Comparison of ENCODE assay signal across 11 mouse cellular contexts in genomic region chr8:128296728-128297380, GRCm38 (mm10).
DNase-seq lines count a peak whose midpoint lies in the region; ATAC-seq and TF ChIP-seq lines count a peak whose summit lies in the region.
"Had no signal": no experiment of that assay in that cellular context is flagged by ENCODE, and none has a peak within 500 bp of the region (broad histone marks: within the 10 kb centered on the region; RNA-seq: fewer than 3 reads in every experiment).

No protein-coding gene starts in this region.

- H3K27me3 ChIP-seq in forebrain, embryonic 14.5 days (replicated peaks; ENCODE audit: control insufficient read depth, insufficient read depth, low read length): no peaks in the 10 kb centered on the region
- no peaks in the 10 kb centered on the region for H3K27me3 ChIP-seq in forebrain, embryonic 11.5 days (ENCODE audit: control insufficient read depth, insufficient read depth, low read length)
- H3K27me3 ChIP-seq in stomach, postnatal 0 days (ENCODE audit: control insufficient read depth, insufficient read depth, low read length): no peaks in the 10 kb centered on the region
- H3K27me3 ChIP-seq: embryonic facial prominence, embryonic 15.5 days had no signal

- peak; percentile 48 for ATAC-seq in forebrain, embryonic 14.5 days
- ATAC-seq in forebrain, embryonic 11.5 days (replicated peaks; ENCODE audit: low FRiP score): no peak
- no peak for ATAC-seq in stomach, postnatal 0 days (ENCODE audit: low FRiP score, low TSS enrichment)
- no peak for ATAC-seq in CD4-positive, CD25-positive, alpha-beta regulatory T cell, adult 4 months

- TF ChIP-seq CTCF in stomach, postnatal 0 days (IDR thresholded peaks at IDR 0.05; ENCODE audit: low read depth): no peak

- no peak overlapping the region for H3K27ac ChIP-seq in forebrain, embryonic 14.5 days (ENCODE audit: low read depth, low read length)
- no peak overlapping the region for H3K27ac ChIP-seq in forebrain, embryonic 11.5 days (ENCODE audit: low read depth, low read length)
- no peak overlapping the region for H3K27ac ChIP-seq in stomach, postnatal 0 days (replicated peaks)
- H3K27ac ChIP-seq: embryonic facial prominence, embryonic 15.5 days; limb, embryonic 10.5 days had no signal

- intact Hi-C loops in left cerebral cortex, postnatal 36 days (cut with DNase I): no loop called here

- no peaks in the 10 kb centered on the region for H3K36me3 ChIP-seq in forebrain, embryonic 14.5 days (ENCODE audit: control insufficient read depth, insufficient read depth, low read length)
- no peaks in the 10 kb centered on the region for H3K36me3 ChIP-seq in forebrain, embryonic 11.5 days (ENCODE audit: control insufficient read depth, insufficient read depth, low read length)
- no peaks in the 10 kb centered on the region for H3K36me3 ChIP-seq in stomach, postnatal 0 days (ENCODE audit: control insufficient read depth, insufficient read depth, low read length)
- H3K36me3 ChIP-seq: embryonic facial prominence, embryonic 15.5 days; limb, embryonic 10.5 days had no signal

- peaks cover 6% of the 10 kb centered on the region for H3K4me1 ChIP-seq in forebrain, embryonic 14.5 days (ENCODE audit: control insufficient read depth, insufficient read depth, low read length)
- no peaks in the 10 kb centered on the region for H3K4me1 ChIP-seq in forebrain, embryonic 11.5 days (replicated peaks; ENCODE audit: control insufficient read depth, insufficient read depth, low read length)
- no peaks in the 10 kb centered on the region for H3K4me1 ChIP-seq in stomach, postnatal 0 days (replicated peaks; ENCODE audit: control insufficient read depth, insufficient read depth)
- H3K4me1 ChIP-seq: embryonic facial prominence, embryonic 15.5 days; limb, embryonic 10.5 days had no signal

- H3K9me3 ChIP-seq in forebrain, embryonic 14.5 days (replicated peaks; ENCODE audit: control insufficient read depth, low read length): no peaks in the 10 kb centered on the region
- no peaks in the 10 kb centered on the region for H3K9me3 ChIP-seq in forebrain, embryonic 11.5 days (ENCODE audit: control insufficient read depth, low read length)
- H3K9me3 ChIP-seq in stomach, postnatal 0 days (ENCODE audit: control insufficient read depth, low read length): no peaks in the 10 kb centered on the region
- H3K9me3 ChIP-seq: embryonic facial prominence, embryonic 15.5 days; limb, embryonic 10.5 days had no signal

- 49% methylated on average over 14 of the region's 14 CpGs for WGBS in forebrain, embryonic 14.5 days
- WGBS in forebrain, embryonic 11.5 days: 80% methylated on average over 14 of the region's 14 CpGs
- 89% methylated on average over 14 of the region's 14 CpGs for WGBS in stomach, postnatal 0 days

- peak; percentile 63 for DNase-seq in forebrain, embryonic 14.5 days (ENCODE audit: low spot score)
- DNase-seq in forebrain, embryonic 11.5 days (ENCODE audit: low spot score): no peak
- peak; percentile 54 for DNase-seq in brain, embryonic 18.5 days (ENCODE audit: low read depth, low spot score)
- peak; percentile 59 to 83 for DNase-seq in layer of hippocampus, adult 18-20 months (ENCODE audit: low spot score in 2 of 2)
- peak; percentile 33 to 37 for DNase-seq in left cerebral cortex, postnatal 36 days (ENCODE audit: low spot score in 2 of 2)
- no peak for DNase-seq in stomach, postnatal 0 days (ENCODE audit: low spot score)
- DNase-seq in heart, postnatal 4 days: no peak
- DNase-seq: lung, adult 2 months had no signal

- TF ChIP-seq EP300 in stomach, postnatal 0 days (optimal IDR thresholded peaks at IDR 0.05): no peak

- H3K9ac ChIP-seq in forebrain, embryonic 14.5 days (ENCODE audit: low read length): no peak overlapping the region
- no peak overlapping the region for H3K9ac ChIP-seq in forebrain, embryonic 11.5 days (ENCODE audit: low read length)
- H3K9ac ChIP-seq in stomach, postnatal 0 days (ENCODE audit: low read length): no peak overlapping the region
- H3K9ac ChIP-seq: embryonic facial prominence, embryonic 15.5 days had no signal

- H3K4me3 ChIP-seq in forebrain, embryonic 14.5 days (ENCODE audit: low read depth, low read length): no peak overlapping the region
- H3K4me3 ChIP-seq in forebrain, embryonic 11.5 days (ENCODE audit: low read depth, low read length): no peak overlapping the region
- no peak overlapping the region for H3K4me3 ChIP-seq in stomach, postnatal 0 days (ENCODE audit: low read depth, low read length)
- H3K4me3 ChIP-seq: embryonic facial prominence, embryonic 15.5 days; limb, embryonic 10.5 days had no signal

- H3K4me2 ChIP-seq in forebrain, embryonic 14.5 days (ENCODE audit: low read length): no peak overlapping the region
- H3K4me2 ChIP-seq in forebrain, embryonic 11.5 days (ENCODE audit: low read depth, low read length, severe bottlenecking): no peak overlapping the region
- H3K4me2 ChIP-seq in stomach, postnatal 0 days (replicated peaks; ENCODE audit: low read depth): no peak overlapping the region
- H3K4me2 ChIP-seq: embryonic facial prominence, embryonic 15.5 days had no signal

Comparison
In these comparisons a context has a peak if more than half of its experiments do, and no peak if none do; other contexts are left out.
1. DNase-seq: peak in forebrain, embryonic 14.5 days (single experiment), brain, embryonic 18.5 days (single experiment), layer of hippocampus, adult 18-20 months (2 of 2) and left cerebral cortex, postnatal 36 days (2 of 2); none in forebrain, embryonic 11.5 days (single experiment), stomach, postnatal 0 days (single experiment) and heart, postnatal 4 days (single experiment).